Mouse (Mus musculus): ENCODE results near the gene Abcg5. TPM values are rescaled to one million over a fixed set of nuclear protein-coding genes. Genes with fewer than 3 reads are reported as not detected.

Gene Abcg5
- polyA plus RNA-seq, 1 experiment, result not detected

- Histone ChIP-seq H3ac (ENCODE audit: control insufficient read depth, insufficient read length) (no peak overlapping the region), H3K36me3 (ENCODE audit: control insufficient read depth, insufficient read depth) (peaks cover 24% of the 10 kb centered on the region), H3K4me3 (no peak overlapping the region), H3K27me3 (ENCODE audit: control insufficient read depth, insufficient read depth, insufficient read length) (no peaks in the 10 kb centered on the region), H3K79me2 (ENCODE audit: control insufficient read depth, insufficient read depth) (no peaks in the 10 kb centered on the region), H3K4me2 (ENCODE audit: low read depth) (no peak overlapping the region)
- TF ChIP-seq MYOD1 (IDR thresholded peaks at IDR 0.05; ENCODE audit: control insufficient read depth in 1 of 3, insufficient read length in 2 of 3, low read depth in 2 of 3), result no peak
- no peak for TF ChIP-seq TCF12 (IDR thresholded peaks at IDR 0.05; ENCODE audit: insufficient read depth, poor library complexity, severe bottlenecking)
- no peak for TF ChIP-seq CEBPB (IDR thresholded peaks at IDR 0.05; ENCODE audit: insufficient read depth, poor library complexity, severe bottlenecking)
- TF ChIP-seq SRF (IDR thresholded peaks at IDR 0.05; ENCODE audit: control insufficient read depth, insufficient read length, low read depth), result no peak
- no peak for TF ChIP-seq MYOG (IDR thresholded peaks at IDR 0.05; ENCODE audit: control insufficient read depth in 1 of 3, insufficient read depth in 1 of 3, insufficient read length in 2 of 3, low read depth in 2 of 3)
- TF ChIP-seq REST (IDR thresholded peaks at IDR 0.05; ENCODE audit: insufficient read depth, insufficient read length), result no peak
- no peak for TF ChIP-seq MAX (IDR thresholded peaks at IDR 0.05; ENCODE audit: low read depth)
- no peak for TF ChIP-seq POLR2A (IDR thresholded peaks at IDR 0.05; ENCODE audit: insufficient read length, low read depth)
- TF ChIP-seq USF1 (IDR thresholded peaks at IDR 0.05; ENCODE audit: low read depth), result no peak
- TF ChIP-seq POLR2AphosphoS2 (IDR thresholded peaks at IDR 0.05; ENCODE audit: insufficient read length, low read depth), result no peak
- TF ChIP-seq E2F4 (IDR thresholded peaks at IDR 0.05; ENCODE audit: insufficient read depth), result no peak
- no peak for TF ChIP-seq TCF3 (IDR thresholded peaks at IDR 0.05; ENCODE audit: insufficient read length, low read depth)
Measured at GRCm38 (mm10) chr17:84622028-84622427, 60.8 kb downstream of the Abcg5 start.

GRCm38 (mm10) chr17:84621209-84621608 is 61.6 kb downstream of the Abcg5 start:
- H3K4me2 ChIP-seq (ENCODE audit: low read depth), result no peak overlapping the region

GRCm38 (mm10) chr17:84620610-84621009 is 62.2 kb downstream of the Abcg5 start:
- Histone ChIP-seq H3K4me2 (ENCODE audit: low read depth) (no peak overlapping the region), H3K4me3 (no peak overlapping the region), H3ac (ENCODE audit: control insufficient read depth, insufficient read length) (no peak overlapping the region), H3K27me3 (ENCODE audit: control insufficient read depth, insufficient read depth, insufficient read length) (no peaks in the 10 kb centered on the region), H3K79me2 (ENCODE audit: control insufficient read depth, insufficient read depth) (no peaks in the 10 kb centered on the region), H3K36me3 (ENCODE audit: control insufficient read depth, insufficient read depth) (peaks cover 24% of the 10 kb centered on the region)
- TF ChIP-seq TCF12 (IDR thresholded peaks at IDR 0.05; ENCODE audit: insufficient read depth, poor library complexity, severe bottlenecking) (no peak), SRF (IDR thresholded peaks at IDR 0.05; ENCODE audit: control insufficient read depth, insufficient read length, low read depth) (no peak), E2F4 (IDR thresholded peaks at IDR 0.05; ENCODE audit: insufficient read depth) (no peak), CEBPB (IDR thresholded peaks at IDR 0.05; ENCODE audit: insufficient read depth, poor library complexity, severe bottlenecking) (no peak), POLR2A (IDR thresholded peaks at IDR 0.05; ENCODE audit: insufficient read length, low read depth) (no peak)

More at GRCm38 (mm10) chr17:84621209-84621608, 61.6 kb downstream of the Abcg5 start:
- H3ac ChIP-seq (ENCODE audit: control insufficient read depth, insufficient read length), result no peak overlapping the region
- no peak overlapping the region for H3K4me3 ChIP-seq
- TF ChIP-seq POLR2A (IDR thresholded peaks at IDR 0.05; ENCODE audit: insufficient read length, low read depth) (no peak), TCF3 (IDR thresholded peaks at IDR 0.05; ENCODE audit: insufficient read length, low read depth) (no peak), CEBPB (IDR thresholded peaks at IDR 0.05; ENCODE audit: insufficient read depth, poor library complexity, severe bottlenecking) (no peak), REST (IDR thresholded peaks at IDR 0.05; ENCODE audit: insufficient read depth, insufficient read length) (no peak), MYOD1 (IDR thresholded peaks at IDR 0.05; ENCODE audit: control insufficient read depth in 1 of 3, insufficient read length in 2 of 3, low read depth in 2 of 3) (no peak), SRF (IDR thresholded peaks at IDR 0.05; ENCODE audit: control insufficient read depth, insufficient read length, low read depth) (no peak)
- peaks cover 24% of the 10 kb centered on the region for H3K36me3 ChIP-seq (ENCODE audit: control insufficient read depth, insufficient read depth)
- H3K79me2 ChIP-seq (ENCODE audit: control insufficient read depth, insufficient read depth), result no peaks in the 10 kb centered on the region
- H3K27me3 ChIP-seq (ENCODE audit: control insufficient read depth, insufficient read depth, insufficient read length), result no peaks in the 10 kb centered on the region

GRCm38 (mm10) chr17:84620076-84620475 is 62.7 kb downstream of the Abcg5 start:
- H3K4me3 ChIP-seq, result no peak overlapping the region
- H3K27me3 ChIP-seq (ENCODE audit: control insufficient read depth, insufficient read depth, insufficient read length), result no peaks in the 10 kb centered on the region
- no peaks in the 10 kb centered on the region for H3K79me2 ChIP-seq (ENCODE audit: control insufficient read depth, insufficient read depth)
- peaks cover 24% of the 10 kb centered on the region for H3K36me3 ChIP-seq (ENCODE audit: control insufficient read depth, insufficient read depth)
- no peak overlapping the region for H3ac ChIP-seq (ENCODE audit: control insufficient read depth, insufficient read length)
- no peak overlapping the region for H3K4me2 ChIP-seq (ENCODE audit: low read depth)
- TF ChIP-seq USF1 (IDR thresholded peaks at IDR 0.05; ENCODE audit: low read depth) (no peak), E2F4 (IDR thresholded peaks at IDR 0.05; ENCODE audit: insufficient read depth) (no peak), POLR2AphosphoS2 (IDR thresholded peaks at IDR 0.05; ENCODE audit: insufficient read length, low read depth) (no peak), TCF12 (IDR thresholded peaks at IDR 0.05; ENCODE audit: insufficient read depth, poor library complexity, severe bottlenecking) (no peak), CEBPB (IDR thresholded peaks at IDR 0.05; ENCODE audit: insufficient read depth, poor library complexity, severe bottlenecking) (no peak), SRF (IDR thresholded peaks at IDR 0.05; ENCODE audit: control insufficient read depth, insufficient read length, low read depth) (no peak), REST (IDR thresholded peaks at IDR 0.05; ENCODE audit: insufficient read depth, insufficient read length) (no peak), POLR2A (IDR thresholded peaks at IDR 0.05; ENCODE audit: insufficient read length, low read depth) (no peak), MAX (IDR thresholded peaks at IDR 0.05; ENCODE audit: low read depth) (no peak), MYOD1 (IDR thresholded peaks at IDR 0.05; ENCODE audit: control insufficient read depth in 1 of 3, insufficient read length in 2 of 3, low read depth in 2 of 3) (no peak), MYOG (IDR thresholded peaks at IDR 0.05; ENCODE audit: control insufficient read depth in 1 of 3, insufficient read depth in 1 of 3, insufficient read length in 2 of 3, low read depth in 2 of 3) (no peak), TCF3 (IDR thresholded peaks at IDR 0.05; ENCODE audit: insufficient read length, low read depth) (no peak)

GRCm38 (mm10) chr17:84619112-84619511 is 63.7 kb downstream of the Abcg5 start:
- H3K4me3 ChIP-seq, result no peak overlapping the region
- H3K79me2 ChIP-seq (ENCODE audit: control insufficient read depth, insufficient read depth), result no peaks in the 10 kb centered on the region
- peaks cover 28% of the 10 kb centered on the region for H3K36me3 ChIP-seq (ENCODE audit: control insufficient read depth, insufficient read depth)
- no peaks in the 10 kb centered on the region for H3K27me3 ChIP-seq (ENCODE audit: control insufficient read depth, insufficient read depth, insufficient read length)
- no peak overlapping the region for H3ac ChIP-seq (ENCODE audit: control insufficient read depth, insufficient read length)
- no peak for TF ChIP-seq POLR2A (IDR thresholded peaks at IDR 0.05; ENCODE audit: insufficient read length, low read depth)
- TF ChIP-seq TCF3 (IDR thresholded peaks at IDR 0.05; ENCODE audit: insufficient read length, low read depth), result no peak
- TF ChIP-seq REST (IDR thresholded peaks at IDR 0.05; ENCODE audit: insufficient read depth, insufficient read length), result no peak
- TF ChIP-seq USF1 (IDR thresholded peaks at IDR 0.05; ENCODE audit: low read depth), result no peak
- TF ChIP-seq MYOG (IDR thresholded peaks at IDR 0.05; ENCODE audit: control insufficient read depth in 1 of 3, insufficient read depth in 1 of 3, insufficient read length in 2 of 3, low read depth in 2 of 3), result no peak
- TF ChIP-seq TCF12 (IDR thresholded peaks at IDR 0.05; ENCODE audit: insufficient read depth, poor library complexity, severe bottlenecking), result no peak
- TF ChIP-seq CEBPB (IDR thresholded peaks at IDR 0.05; ENCODE audit: insufficient read depth, poor library complexity, severe bottlenecking), result no peak
- TF ChIP-seq E2F4 (IDR thresholded peaks at IDR 0.05; ENCODE audit: insufficient read depth), result no peak
- TF ChIP-seq POLR2AphosphoS2 (IDR thresholded peaks at IDR 0.05; ENCODE audit: insufficient read length, low read depth), result no peak
- TF ChIP-seq MYOD1 (IDR thresholded peaks at IDR 0.05; ENCODE audit: control insufficient read depth in 1 of 3, insufficient read length in 2 of 3, low read depth in 2 of 3), result no peak
- TF ChIP-seq SRF (IDR thresholded peaks at IDR 0.05; ENCODE audit: control insufficient read depth, insufficient read length, low read depth), result no peak
- no peak for TF ChIP-seq MAX (IDR thresholded peaks at IDR 0.05; ENCODE audit: low read depth)
- no peak overlapping the region for H3K4me2 ChIP-seq (ENCODE audit: low read depth)

Measured in myocyte (in vitro differentiated cells).